Mouse (Mus musculus) kidney, embryonic 16.5 days (tissue): ENCODE data around the gene Pstk. TPM values are rescaled to one million over a fixed set of nuclear protein-coding genes. Genes with fewer than 3 reads are reported as not detected.

Experiments used
- ATAC-seq: fragments of 200-750 bp; cut with Nextera tagmentation; 2 replicates; pipeline ENCODE4 v1.8.0; 2017; ENCODE audit warnings: moderate TSS enrichment; ENCODE audit not compliant: low FRiP score, low TSS enrichment
- H3K27ac ChIP-seq: fragments of 300-500 bp; sonication (generic); 2 replicates; pipeline ENCODE4 v1.5.1; 2014; ENCODE audit warnings: low read length
- H3K27me3 ChIP-seq: fragments of 300-500 bp; sonication (generic); 2 replicates; pipeline ENCODE4 v1.6.1; 2014; ENCODE audit warnings: low read length, control low read depth, mixed read lengths; ENCODE audit not compliant: insufficient read depth
- H3K36me3 ChIP-seq: fragments of 300-500 bp; sonication (generic); 2 replicates; pipeline ENCODE4 v1.6.1; 2014; ENCODE audit warnings: low read length, control low read depth, mixed read lengths; ENCODE audit not compliant: insufficient read depth
- H3K4me1 ChIP-seq: fragments of 300-500 bp; sonication (generic); 2 replicates; pipeline ENCODE4 v1.6.1; 2014; ENCODE audit warnings: low read length, control low read depth, mixed read lengths; ENCODE audit not compliant: insufficient read depth
- H3K4me2 ChIP-seq: fragments of 300-500 bp; sonication (generic); replicated peaks from 2 replicates; pipeline ENCODE4 v1.6.1; 2014; ENCODE audit warnings: low read depth, low read length
- H3K4me3 ChIP-seq: fragments of 300-500 bp; sonication (generic); 2 replicates; pipeline ENCODE4 v1.5.1; 2014; ENCODE audit warnings: mild to moderate bottlenecking, low read length
- H3K9ac ChIP-seq: fragments of 300-500 bp; sonication (generic); replicated peaks from 2 replicates; pipeline ENCODE4 v1.6.1; 2014; ENCODE audit warnings: low read length
- H3K9me3 ChIP-seq: fragments of 300-500 bp; sonication (generic); 2 replicates; pipeline ENCODE4 v1.6.1; 2016; ENCODE audit warnings: low read length, control low read depth
- WGBS: fragments of 180-500 bp; shearing (Covaris S2); extraction: QIAGEN DNeasy Blood & Tissue Kit; methylation state at CpG from one replicate; pipeline ENCODE4 v1.1.7; 2014; 5-methylcytosine and 5-hydroxymethylcytosine counted together
- polyA plus RNA-seq: library from polyadenylated mRNA; unstranded; fragments of >200 nt; fragmentation: Nextera tagmentation; extraction: Ambion mirVana; gene quantifications from 2 replicates; pipeline ENCODE4 v1.2.1, GENCODE M21; 2015

Gene Pstk
- 65.1 and 66.1 TPM in 2 replicates for polyA plus RNA-seq

GRCm38 (mm10) chr7:131370648-131371469 lies at the start of gene Pstk:
Gene Pstk (plus strand): TSS chr7:131371141.
- peak within 1 kb of the TSS; percentile 75 for H3K4me3 ChIP-seq
- ATAC-seq = peak; percentile 97
- H3K9ac ChIP-seq = peak within 1 kb of the TSS; percentile 94
- no peaks in the 10 kb centered on the region for H3K9me3 ChIP-seq
- no peaks in the 10 kb centered on the region; the same call in 1 of the 2 replicates for H3K36me3 ChIP-seq
- WGBS = 6% methylated on average over 47 of the region's 47 CpGs
- H3K27me3 ChIP-seq = no peaks in the 10 kb centered on the region
- peak within 1 kb of the TSS; percentile 96 for H3K27ac ChIP-seq
- peaks cover 8% of the 10 kb centered on the region for H3K4me1 ChIP-seq
- H3K4me2 ChIP-seq = peak within 1 kb of the TSS; percentile 59

DNA sequence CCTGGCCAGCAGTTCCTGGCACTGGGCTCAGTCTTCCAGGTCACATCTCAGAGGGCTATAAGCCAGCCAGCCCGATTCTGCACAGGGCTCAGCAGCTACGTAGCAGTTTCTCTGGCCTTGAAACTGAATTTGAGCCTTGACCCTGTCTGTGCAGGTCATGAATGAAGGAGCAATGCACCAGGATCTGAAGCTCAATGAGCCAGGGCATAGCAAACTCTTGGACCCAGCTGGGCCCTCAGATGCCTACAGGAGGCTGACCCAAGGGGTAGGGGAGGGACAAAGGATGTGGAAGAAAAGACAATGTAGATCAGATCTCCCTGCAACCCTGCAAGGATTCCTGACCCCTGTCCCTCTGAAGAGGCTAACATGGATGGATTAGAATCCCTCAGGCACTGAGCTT lies 48.7 kb upstream of the Pstk start, which contains the start of gene Cuzd1:
Gene Cuzd1 (minus strand): TSS at position 101 of the 400 bp plus-strand sequence.
- no peak within 1 kb of the TSS for H3K27ac ChIP-seq
- H3K27me3 ChIP-seq = no peaks in the 10 kb centered on the region
- no peak for ATAC-seq
- H3K9ac ChIP-seq = no peak within 1 kb of the TSS
- WGBS = 46% methylated on average over 2 of the region's 2 CpGs
- no peaks in the 10 kb centered on the region for H3K36me3 ChIP-seq
- H3K4me1 ChIP-seq = no peaks in the 10 kb centered on the region
- no peak within 1 kb of the TSS for H3K4me2 ChIP-seq
- H3K9me3 ChIP-seq = no peaks in the 10 kb centered on the region
- H3K4me3 ChIP-seq = no peak within 1 kb of the TSS

DNA sequence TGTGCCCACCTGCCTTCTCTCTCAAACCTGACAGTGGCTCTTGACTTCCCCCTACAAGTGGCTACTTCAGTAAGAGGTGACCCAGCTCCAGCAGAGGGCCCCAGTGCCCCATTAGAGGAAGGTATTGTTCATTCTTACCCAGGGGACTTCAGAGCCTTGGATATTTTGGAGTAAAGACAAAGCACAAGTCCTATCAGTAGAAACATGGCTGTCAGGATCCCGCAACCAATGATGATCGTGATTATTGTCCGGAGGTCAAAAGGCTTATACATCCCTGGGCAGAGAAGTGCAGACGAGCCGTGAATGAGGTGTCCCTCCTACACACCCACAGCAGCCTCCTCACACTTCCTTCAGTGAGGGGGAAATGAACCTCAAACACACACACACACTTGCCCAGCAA lies 43.9 kb upstream of the Pstk start:
- H3K4me2 ChIP-seq = no peak overlapping the region
- ATAC-seq = no peak
- H3K4me1 ChIP-seq = no peaks in the 10 kb centered on the region
- H3K9ac ChIP-seq = no peak overlapping the region
- WGBS = 72% methylated on average over 5 of the region's 5 CpGs
- H3K9me3 ChIP-seq = no peaks in the 10 kb centered on the region
- no peak overlapping the region for H3K4me3 ChIP-seq
- no peaks in the 10 kb centered on the region for H3K27me3 ChIP-seq
- no peak overlapping the region for H3K27ac ChIP-seq
- no peaks in the 10 kb centered on the region for H3K36me3 ChIP-seq

DNA sequence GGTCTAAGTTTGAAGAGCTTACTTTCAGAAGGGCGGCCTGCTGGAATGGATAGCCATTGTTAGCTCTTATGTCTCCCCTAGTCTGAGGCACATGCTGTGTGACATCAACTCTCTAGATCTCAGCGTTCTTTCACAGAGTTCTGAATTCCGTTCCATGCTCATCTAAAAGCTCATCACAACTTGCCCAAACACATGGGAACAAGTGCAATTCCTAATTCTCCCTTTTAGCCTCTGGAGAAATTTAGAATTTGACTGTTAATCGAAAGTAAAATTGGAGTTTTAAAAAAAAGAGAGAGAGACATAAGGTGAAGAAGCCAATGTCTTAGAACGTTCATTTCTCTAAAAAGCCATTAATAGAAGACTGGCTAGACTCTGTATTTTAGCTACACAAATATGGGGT lies 41.5 kb upstream of the Pstk start, which contains the start of gene Fam24b:
Gene Fam24b (minus strand): TSS at position 101 of the 400 bp plus-strand sequence.
- WGBS = 88% methylated on average over 5 of the region's 5 CpGs
- no peak for ATAC-seq

DNA sequence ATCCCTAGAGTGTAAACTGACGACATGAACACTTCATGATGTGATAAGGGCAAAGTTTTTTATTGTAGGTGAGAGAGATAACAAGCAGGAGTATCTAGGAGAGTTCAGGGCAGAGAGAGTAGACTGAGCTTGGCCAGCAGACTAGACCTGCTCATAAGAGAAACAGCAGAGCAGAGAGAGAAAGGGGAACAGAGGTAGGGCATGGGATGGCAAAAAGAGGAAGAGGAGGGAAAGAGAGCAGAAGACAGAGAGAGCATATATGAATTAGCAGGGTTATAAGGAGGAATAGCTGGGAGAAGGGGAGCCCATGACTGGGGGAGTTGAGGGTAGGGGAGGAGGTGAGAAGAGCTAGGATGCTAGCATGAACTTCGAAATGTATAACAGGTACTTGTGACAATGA lies 39.3 kb upstream of the Pstk start:
- Histone ChIP-seq H3K27ac (no peak overlapping the region), H3K4me1 (no peaks in the 10 kb centered on the region), H3K27me3 (no peaks in the 10 kb centered on the region), H3K36me3 (no peaks in the 10 kb centered on the region), H3K9me3 (no peaks in the 10 kb centered on the region), H3K4me3 (no peak overlapping the region), H3K9ac (no peak overlapping the region), H3K4me2 (no peak overlapping the region)
- no peak for ATAC-seq
- 60% methylated on average over 2 of the region's 2 CpGs for WGBS

More for the DNA sequence above, 41.5 kb upstream of the Pstk start, which contains the start of gene Fam24b:
- no peaks in the 10 kb centered on the region for H3K4me1 ChIP-seq
- no peaks in the 10 kb centered on the region for H3K9me3 ChIP-seq
- H3K4me2 ChIP-seq = no peak within 1 kb of the TSS
- no peak within 1 kb of the TSS for H3K27ac ChIP-seq
- H3K36me3 ChIP-seq = no peaks in the 10 kb centered on the region
- no peaks in the 10 kb centered on the region for H3K27me3 ChIP-seq
- H3K4me3 ChIP-seq = no peak within 1 kb of the TSS
- H3K9ac ChIP-seq = no peak within 1 kb of the TSS

DNA sequence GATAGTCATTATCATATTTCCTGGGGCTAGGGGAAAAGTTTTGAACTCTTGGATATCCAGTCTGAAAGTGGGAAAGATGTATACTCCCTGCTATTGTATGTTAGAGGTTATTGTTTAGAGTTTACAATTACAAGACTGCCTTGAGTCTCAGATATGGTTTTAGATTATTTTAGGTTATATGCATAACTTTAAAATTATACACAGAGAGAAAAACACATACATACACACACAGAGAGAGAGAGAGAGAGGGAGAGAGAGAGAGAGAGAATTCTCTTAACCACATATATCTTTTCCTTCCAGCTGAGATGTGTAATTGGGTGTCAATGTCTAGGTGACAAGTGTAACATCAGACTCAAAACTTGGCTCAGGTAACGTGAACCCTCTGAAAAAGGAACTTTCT lies 37.4 kb upstream of the Pstk start, which contains the start of gene Fam24a:
Gene Fam24a (plus strand): TSS at position 301 of the 400 bp plus-strand sequence.
- Histone ChIP-seq H3K9ac (no peak within 1 kb of the TSS), H3K27me3 (no peaks in the 10 kb centered on the region), H3K4me1 (no peaks in the 10 kb centered on the region), H3K9me3 (no peaks in the 10 kb centered on the region), H3K4me3 (no peak within 1 kb of the TSS), H3K4me2 (no peak within 1 kb of the TSS), H3K27ac (no peak within 1 kb of the TSS), H3K36me3 (no peaks in the 10 kb centered on the region)
- 42% methylated on average over 1 of the region's 1 CpGs for WGBS
- no peak for ATAC-seq

DNA sequence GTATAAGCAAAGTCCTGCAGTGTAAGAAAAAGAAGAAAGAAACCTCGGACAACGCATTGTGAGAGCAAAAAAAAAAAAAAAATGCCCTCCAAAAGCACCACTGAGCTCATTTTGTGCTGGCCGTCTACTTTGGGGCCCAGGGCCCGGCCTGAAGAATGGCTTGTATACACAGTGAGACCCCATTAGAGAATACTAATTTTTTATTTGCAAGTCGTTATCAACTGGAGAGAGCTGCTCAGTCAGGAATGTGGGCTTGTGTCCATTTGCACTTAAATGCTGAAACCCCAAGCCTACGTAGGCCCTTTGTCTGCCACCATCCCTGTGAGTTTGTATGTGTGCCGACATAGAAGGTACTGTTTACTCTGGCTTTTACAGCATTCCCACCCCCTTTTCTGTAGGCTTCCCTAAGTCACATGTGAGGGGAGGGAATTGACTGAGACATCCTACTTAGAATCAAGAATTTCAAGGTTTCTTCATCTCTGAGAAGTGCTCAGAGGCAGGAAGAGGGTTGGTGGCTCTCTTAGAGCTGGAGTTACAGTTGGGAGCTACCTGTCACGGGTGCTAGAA lies 33.4 kb upstream of the Pstk start:
- no peaks in the 10 kb centered on the region for H3K9me3 ChIP-seq
- H3K4me1 ChIP-seq = no peaks in the 10 kb centered on the region
- no peak overlapping the region for H3K4me2 ChIP-seq
- no peak for ATAC-seq
- 57% methylated on average over 8 of the region's 8 CpGs for WGBS
- H3K27me3 ChIP-seq = no peaks in the 10 kb centered on the region
- no peak overlapping the region for H3K27ac ChIP-seq
- H3K4me3 ChIP-seq = no peak overlapping the region
- H3K9ac ChIP-seq = no peak overlapping the region
- H3K36me3 ChIP-seq = peaks cover 7% of the 10 kb centered on the region; the same call in 1 of the 2 replicates

GRCm38 (mm10) chr7:131345856-131346541 lies 24.9 kb upstream of the Pstk start:
- H3K9me3 ChIP-seq = no peaks in the 10 kb centered on the region
- WGBS = 87% methylated on average over 7 of the region's 7 CpGs
- no peak overlapping the region for H3K27ac ChIP-seq
- H3K36me3 ChIP-seq = peaks cover 44% of the 10 kb centered on the region
- no peak overlapping the region for H3K4me3 ChIP-seq
- H3K9ac ChIP-seq = no peak overlapping the region
- ATAC-seq = no peak
- H3K27me3 ChIP-seq = no peaks in the 10 kb centered on the region
- no peak overlapping the region for H3K4me2 ChIP-seq
- no peaks in the 10 kb centered on the region for H3K4me1 ChIP-seq

- Histone ChIP-seq H3K9me3 (no peaks in the 10 kb centered on the region), H3K4me3 (no peak overlapping the region), H3K27me3 (no peaks in the 10 kb centered on the region), H3K4me2 (no peak overlapping the region), H3K9ac (no peak overlapping the region), H3K27ac (no peak overlapping the region), H3K36me3 (peaks cover 41% of the 10 kb centered on the region), H3K4me1 (peaks cover 3% of the 10 kb centered on the region; the same call in 1 of the 2 replicates)
- WGBS = 95% methylated on average over 13 of the region's 13 CpGs
- no peak for ATAC-seq
These were observed 14.8 kb upstream of the Pstk start for GRCm38 (mm10) chr7:131356105-131356504.
